Mouse (Mus musculus) embryonic fibroblast, embryonic 13.5 days (primary cell): ENCODE measurements around the gene Spg20. TPM values are rescaled to one million over a fixed set of nuclear protein-coding genes. Genes with fewer than 3 reads are reported as not detected.

Experiments
- H3K27ac ChIP-seq: 2 replicates; pipeline ENCODE4 v1.5.1; 2012; ENCODE audit warnings: low read length, control low read depth, inconsistent platforms; ENCODE audit not compliant: insufficient read depth
- H3K4me1 ChIP-seq: 2 replicates; pipeline ENCODE4 v1.6.1; 2011; ENCODE audit warnings: low read length; ENCODE audit not compliant: control insufficient read depth, insufficient read depth
- H3K4me3 ChIP-seq: 2 replicates; pipeline ENCODE4 v1.5.1; 2011; ENCODE audit warnings: mild to moderate bottlenecking, control low read depth, low read length; ENCODE audit not compliant: insufficient read depth
- CTCF ChIP-seq: IDR thresholded peaks from 2 replicates; pipeline ENCODE4 v1.5.1; 2011; ENCODE audit warnings: mild to moderate bottlenecking, control low read depth, low read length, moderate library complexity, borderline replicate concordance; ENCODE audit not compliant: insufficient read depth
- POLR2A ChIP-seq: IDR thresholded peaks from 2 replicates; pipeline ENCODE4 v1.6.1; 2011; ENCODE audit warnings: low read depth, mild to moderate bottlenecking, control low read depth, low read length, moderate library complexity
- polyA plus RNA-seq: library from polyadenylated mRNA; stranded (reverse); fragments of >200 nt; gene quantifications from 2 replicates; pipeline ENCODE4 v1.2.4, GENCODE M21; 2011; ENCODE audit warnings: low read depth; ENCODE audit not compliant: missing spikeins, insufficient read length

The Spg20 gene
- polyA plus RNA-seq, 1 experiment = 70.3 TPM

DNA sequence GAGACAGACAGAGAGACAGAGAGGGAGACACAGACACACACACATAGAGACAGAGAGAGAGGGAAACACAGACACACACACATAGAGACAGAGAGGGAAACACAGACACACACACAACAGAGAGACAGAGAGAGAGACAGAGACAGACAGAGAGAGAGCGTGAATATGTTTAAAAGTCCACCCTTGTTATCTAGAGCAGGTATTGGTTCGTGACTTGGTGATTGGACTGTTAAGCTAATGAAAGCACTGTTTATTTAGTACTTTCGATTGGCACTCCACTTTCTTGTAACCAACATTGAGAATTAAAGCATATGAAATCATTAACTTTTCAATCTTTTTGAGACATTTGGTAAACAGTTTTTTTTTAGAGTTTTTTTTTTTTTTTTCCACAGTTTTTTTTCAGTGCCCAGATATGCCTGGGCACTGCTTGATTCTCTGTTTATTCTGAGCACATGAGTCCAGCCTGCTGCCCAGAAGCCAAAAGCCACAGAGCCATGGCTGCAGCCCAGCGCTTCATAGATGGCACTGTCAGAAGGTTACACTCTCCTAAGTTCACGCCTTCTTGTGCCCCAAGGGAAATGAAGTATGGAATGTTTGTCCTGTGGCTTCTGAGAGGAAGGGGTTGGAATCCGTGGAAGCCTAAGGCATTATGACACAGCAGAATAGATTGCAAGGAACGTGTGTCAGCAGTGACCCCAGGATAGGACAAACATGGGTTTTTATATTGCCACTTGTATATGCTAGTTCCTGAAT lies 2.6 kb downstream of the Spg20 start:
- Histone ChIP-seq H3K27ac (peak overlapping the region; percentile 90), H3K4me3 (no peak overlapping the region)
- TF ChIP-seq POLR2A (no peak), CTCF (no peak)

DNA sequence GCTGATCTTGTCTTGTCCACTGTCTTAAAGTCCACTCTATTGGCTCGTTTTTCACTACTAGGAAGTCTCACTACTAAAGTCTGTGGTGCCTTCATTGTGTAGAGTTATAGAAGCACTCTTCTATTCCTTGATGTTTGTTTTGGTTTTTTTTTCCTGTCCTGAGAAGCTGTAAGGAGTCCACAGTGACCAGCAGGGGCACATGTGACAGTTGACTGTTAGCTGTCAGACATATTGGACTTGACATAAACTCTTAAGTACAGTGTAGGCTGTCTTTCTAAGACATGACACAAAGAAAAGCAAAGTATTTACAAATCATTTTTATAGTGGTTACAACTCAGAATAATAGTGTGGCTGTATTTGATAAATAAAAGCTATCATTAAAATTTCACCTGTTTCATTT lies 3.2 kb downstream of the Spg20 start:
- H3K4me3 ChIP-seq = no peak overlapping the region
- H3K4me1 ChIP-seq = peaks cover 7% of the 10 kb centered on the region
- TF ChIP-seq CTCF (no peak), POLR2A (no peak)
- H3K27ac ChIP-seq = peak overlapping the region; percentile 90

More for the DNA sequence above, 2.6 kb downstream of the Spg20 start:
- peaks cover 7% of the 10 kb centered on the region for H3K4me1 ChIP-seq

DNA sequence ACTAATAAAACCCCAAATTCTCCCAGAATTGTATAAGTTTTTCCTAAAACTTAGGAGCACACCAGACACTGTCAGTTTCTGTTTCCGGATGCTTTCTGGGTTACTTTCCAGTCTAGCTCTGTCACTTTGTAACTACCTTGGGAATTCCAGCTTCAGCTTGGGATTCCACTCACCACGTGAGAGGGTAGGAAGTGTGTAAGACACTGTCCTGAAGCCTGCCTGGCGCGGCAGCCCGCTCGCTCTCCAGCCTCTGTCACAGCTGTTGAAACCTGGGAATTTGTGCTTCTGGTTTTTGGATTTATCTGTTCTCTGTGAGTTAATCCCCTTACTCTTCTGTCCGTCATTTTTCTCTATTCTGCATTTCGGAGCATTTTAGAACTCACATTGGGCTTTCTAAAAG lies 4.1 kb downstream of the Spg20 start:
- no peak overlapping the region for H3K4me3 ChIP-seq
- H3K27ac ChIP-seq = no peak overlapping the region
- peaks cover 7% of the 10 kb centered on the region for H3K4me1 ChIP-seq
- TF ChIP-seq CTCF (no peak), POLR2A (no peak)

DNA sequence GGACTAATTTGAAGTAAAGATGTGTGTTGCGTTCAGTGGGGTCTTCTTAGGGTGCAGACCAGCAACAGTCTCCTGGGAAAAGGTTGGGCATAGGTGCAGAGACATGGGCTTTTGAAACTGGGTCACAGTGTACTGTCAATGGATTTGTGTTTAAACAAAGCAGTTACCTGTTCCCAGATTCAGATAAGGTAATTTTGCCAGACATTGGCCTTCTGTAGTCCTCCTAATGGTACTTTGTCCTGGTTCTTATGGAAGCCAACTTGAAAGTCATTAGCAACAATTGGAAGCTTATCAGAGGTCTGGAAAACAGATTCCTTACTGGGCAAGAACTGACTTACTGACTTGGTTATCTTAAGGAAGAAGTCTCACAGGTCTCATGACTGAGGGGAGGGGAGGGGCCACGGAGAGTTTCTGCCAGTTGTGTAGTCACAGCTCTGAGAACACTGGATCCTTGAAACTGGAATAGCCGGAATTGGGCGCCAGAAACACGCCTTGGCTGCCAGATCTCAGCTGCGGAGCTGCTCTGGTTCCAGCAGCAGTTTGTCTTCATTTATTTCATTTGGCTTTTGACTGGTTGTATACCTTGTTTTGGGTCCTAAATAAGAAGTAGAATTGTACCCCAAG lies 7.5 kb downstream of the Spg20 start:
- Histone ChIP-seq H3K27ac (no peak overlapping the region), H3K4me1 (peaks cover 8% of the 10 kb centered on the region), H3K4me3 (no peak overlapping the region)
- TF ChIP-seq CTCF (no peak), POLR2A (no peak)

DNA sequence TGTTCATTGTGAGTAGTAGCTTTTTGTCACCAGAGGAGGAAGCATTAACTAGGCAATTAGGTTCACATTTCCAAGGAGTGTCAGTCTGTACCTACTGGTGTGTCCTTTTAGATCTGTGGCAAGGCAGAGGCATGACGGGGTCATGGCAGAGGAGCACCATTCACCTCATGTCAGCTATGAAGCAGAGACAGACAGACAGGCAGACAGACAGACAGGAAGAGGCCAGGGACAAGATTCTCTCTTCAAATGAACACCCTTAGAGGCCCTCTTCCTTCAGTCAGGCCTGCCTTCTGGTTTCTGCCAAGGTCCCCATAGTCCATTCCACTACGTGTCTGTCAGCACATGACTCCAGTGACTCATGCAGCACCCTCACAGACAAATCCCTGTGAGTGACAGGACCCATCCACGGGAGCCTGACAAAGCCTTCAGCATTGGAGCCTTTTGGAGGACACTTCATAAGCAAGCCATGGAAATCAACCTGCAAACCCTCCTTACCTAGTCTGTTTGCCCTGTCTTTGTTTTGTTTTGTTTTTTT lies 10.5 kb downstream of the Spg20 start:
- H3K27ac ChIP-seq = no peak overlapping the region
- no peak overlapping the region for H3K4me3 ChIP-seq
- TF ChIP-seq CTCF (no peak), POLR2A (no peak)
- H3K4me1 ChIP-seq = peaks cover 5% of the 10 kb centered on the region

DNA sequence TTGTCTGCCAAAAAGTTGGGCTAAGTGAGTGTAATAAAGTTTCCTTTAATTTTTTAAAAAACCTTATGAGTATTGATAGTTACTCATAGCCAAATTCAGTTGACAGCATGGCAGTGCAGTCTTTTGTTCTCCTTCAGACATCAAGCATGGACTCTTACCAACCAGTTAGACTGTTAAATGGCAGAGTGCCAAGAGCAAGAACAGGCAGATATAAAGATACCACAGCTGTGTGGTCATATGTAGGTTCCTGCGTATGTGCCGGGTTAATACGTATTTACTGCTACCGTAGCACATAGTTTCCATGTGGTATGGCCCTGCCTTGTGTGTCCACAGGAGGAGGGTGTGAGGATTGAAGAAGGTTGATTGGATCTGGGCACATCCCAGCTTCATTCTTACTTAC lies 11.2 kb downstream of the Spg20 start:
- no peak overlapping the region for H3K4me3 ChIP-seq
- H3K4me1 ChIP-seq = peaks cover 5% of the 10 kb centered on the region
- TF ChIP-seq POLR2A (no peak), CTCF (no peak)
- H3K27ac ChIP-seq = no peak overlapping the region

DNA sequence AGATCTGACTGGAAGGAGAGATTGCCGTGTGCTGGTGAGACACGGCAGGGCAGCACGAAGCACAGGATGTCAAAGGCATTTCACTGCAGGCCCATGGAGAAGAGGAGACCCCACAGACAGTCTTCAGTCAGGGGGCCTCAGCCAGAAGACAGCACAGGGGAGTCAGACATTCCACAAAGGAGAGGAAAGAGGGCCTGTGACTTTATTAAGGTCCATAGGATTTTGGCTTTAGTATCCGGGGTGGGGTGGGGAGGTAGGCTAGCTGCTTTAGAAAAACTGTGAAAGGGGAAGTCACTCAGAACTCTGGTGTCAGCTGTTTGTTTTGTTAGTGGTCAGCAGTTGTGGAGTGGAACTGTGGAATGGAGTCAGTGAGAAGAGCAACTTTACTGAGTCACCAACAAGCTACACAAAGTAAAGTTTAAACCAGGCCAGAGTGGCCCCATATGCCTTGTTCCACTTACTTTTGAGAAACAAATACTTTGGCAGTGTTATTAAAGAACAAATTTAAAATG lies 17.3 kb downstream of the Spg20 start:
- H3K27ac ChIP-seq = no peak overlapping the region
- TF ChIP-seq CTCF (no peak), POLR2A (no peak)
- no peaks in the 10 kb centered on the region for H3K4me1 ChIP-seq
- no peak overlapping the region for H3K4me3 ChIP-seq

DNA sequence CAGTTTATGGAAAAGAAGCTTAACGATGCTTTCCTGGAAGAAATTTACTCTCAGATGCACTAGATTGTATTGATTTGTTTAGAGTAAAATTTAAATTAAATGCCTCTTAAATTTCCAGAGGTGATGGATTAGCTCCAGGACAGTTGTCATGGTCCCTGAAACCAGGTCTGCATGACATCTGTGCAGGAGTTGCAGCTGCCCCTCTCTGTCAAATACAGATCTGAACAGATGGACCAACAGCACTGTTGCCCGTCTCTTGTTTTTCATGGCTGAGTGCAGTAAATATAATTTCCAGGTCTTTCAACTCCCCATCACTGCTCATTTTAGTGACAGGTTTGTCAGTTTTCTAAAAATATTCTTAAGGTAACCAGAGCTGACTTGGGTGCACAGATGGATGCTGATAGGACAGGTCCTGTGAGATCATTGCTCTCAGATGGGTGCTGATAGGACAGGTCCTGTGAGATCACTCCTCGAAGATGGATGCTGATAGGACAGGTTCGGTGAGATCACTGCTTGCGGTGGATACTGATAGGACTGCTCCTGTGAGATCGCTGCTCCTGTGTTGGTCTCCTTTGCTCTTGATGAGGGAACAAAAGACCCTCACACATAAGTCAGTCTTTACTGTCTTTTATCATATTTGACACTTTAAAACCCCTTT lies 19.8 kb downstream of the Spg20 start:
- Histone ChIP-seq H3K4me3 (no peak overlapping the region), H3K4me1 (no peaks in the 10 kb centered on the region), H3K27ac (no peak overlapping the region)
- TF ChIP-seq CTCF (no peak), POLR2A (no peak)

DNA sequence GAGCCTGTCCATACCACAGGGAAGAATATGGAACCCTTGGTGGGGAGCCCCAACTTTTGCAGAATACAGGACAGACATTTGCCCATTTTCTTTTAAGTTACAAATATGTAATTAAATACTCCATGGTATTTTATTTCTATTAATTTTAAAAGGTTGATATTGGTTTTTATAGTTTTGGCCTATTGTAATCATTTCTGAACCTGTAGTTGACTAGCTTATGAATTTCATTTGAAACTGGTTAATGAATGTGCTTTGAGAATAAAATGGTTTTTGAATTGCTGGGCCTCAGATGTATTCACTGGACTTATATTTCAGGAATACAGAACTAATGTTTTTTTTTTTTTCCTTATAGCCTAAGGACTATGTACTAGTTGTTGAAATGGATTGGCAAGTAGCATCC lies 25.1 kb downstream of the Spg20 start, which contains the start of gene Ccdc169:
Ccdc169 (plus strand) TSS at position 301 of the 400 bp plus-strand sequence.
- TF ChIP-seq POLR2A (no peak), CTCF (no peak)
- Histone ChIP-seq H3K4me3 (no peak within 1 kb of the TSS), H3K4me1 (no peaks in the 10 kb centered on the region), H3K27ac (no peak within 1 kb of the TSS)

DNA sequence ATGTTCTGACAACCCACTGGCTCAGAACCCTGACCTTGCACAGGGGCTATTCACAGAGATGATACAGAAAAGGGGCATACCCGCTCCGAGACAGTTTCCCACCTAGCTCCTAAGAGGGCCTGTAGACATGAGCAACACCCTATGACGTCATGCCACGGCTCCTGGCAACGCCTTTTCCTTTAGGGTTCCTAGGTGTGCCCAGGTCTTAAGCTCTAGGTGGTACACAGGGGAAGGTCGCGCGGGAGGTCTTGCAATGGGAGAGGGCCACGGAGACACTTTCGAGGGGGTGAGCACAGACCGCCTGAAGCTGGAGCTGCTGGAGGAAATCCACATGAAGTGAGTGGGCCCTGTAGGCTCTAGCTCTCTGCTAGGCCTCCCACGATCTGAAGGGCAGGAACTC lies 27.9 kb downstream of the Spg20 start:
- Histone ChIP-seq H3K4me1 (peaks cover 4% of the 10 kb centered on the region; the same call in 1 of the 2 replicates), H3K27ac (no peak overlapping the region), H3K4me3 (no peak overlapping the region)
- TF ChIP-seq CTCF (no peak), POLR2A (no peak)
